Mouse (Mus musculus) lung, postnatal 14 days (tissue): Measurements from ENCODE around the gene Tomm20l.
A peak's percentile ranks its signal among the peaks of the same experiment; 100 is the strongest.
"Not testable (repeated sequence)": the region's sequence is repeated elsewhere in the genome, so short reads cannot be mapped to it uniquely, and the experiment has no call there.

Source experiments
- DNase-seq: peaks from one replicate; pipeline ENCODE4 v3.0.0; 2021

The Tomm20l gene

GRCm38 (mm10) chr12:71111331-71111730 is at the start of gene Tomm20l:
Gene Tomm20l (plus strand): TSS chr12:71111428.
- peak; percentile 42 for DNase-seq

GRCm38 (mm10) chr12:71069846-71070245 is 41.4 kb upstream of the Tomm20l start:
- no peak for DNase-seq

GRCm38 (mm10) chr12:71072048-71072447 is 39.2 kb upstream of the Tomm20l start:
- DNase-seq: no peak

DNA sequence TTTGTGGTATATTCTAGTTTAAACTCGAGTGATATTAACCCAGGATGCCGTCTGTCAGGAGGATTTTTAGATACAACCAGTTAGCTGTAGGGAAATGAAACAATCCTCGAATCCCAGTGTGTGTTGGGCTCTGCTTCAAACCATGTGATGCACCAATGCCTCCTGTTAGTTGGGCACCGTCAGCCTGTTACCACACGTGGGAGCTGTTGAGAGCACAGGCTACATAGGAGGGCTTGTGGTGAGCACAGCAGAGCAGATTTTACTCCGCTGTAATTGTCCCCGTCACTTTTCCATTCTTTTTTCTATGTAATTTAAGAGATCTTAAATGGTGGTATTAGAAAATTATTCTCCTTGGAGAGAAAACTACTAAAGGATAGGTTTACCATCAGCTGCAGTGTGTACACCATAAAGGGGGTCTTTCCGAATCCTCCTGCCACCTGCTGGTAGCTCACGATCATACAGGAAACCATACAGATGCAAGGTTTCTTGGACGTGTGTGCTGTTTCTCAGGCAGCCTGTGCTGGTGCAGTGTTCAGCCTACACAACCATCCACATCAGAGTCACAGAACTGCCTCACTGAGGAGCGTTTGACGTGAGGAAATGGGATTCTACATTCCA is 38.0 kb upstream of the Tomm20l start:
- peak; percentile 21 for DNase-seq

GRCm38 (mm10) chr12:71086331-71086730 is 24.9 kb upstream of the Tomm20l start:
- DNase-seq: no peak

DNA sequence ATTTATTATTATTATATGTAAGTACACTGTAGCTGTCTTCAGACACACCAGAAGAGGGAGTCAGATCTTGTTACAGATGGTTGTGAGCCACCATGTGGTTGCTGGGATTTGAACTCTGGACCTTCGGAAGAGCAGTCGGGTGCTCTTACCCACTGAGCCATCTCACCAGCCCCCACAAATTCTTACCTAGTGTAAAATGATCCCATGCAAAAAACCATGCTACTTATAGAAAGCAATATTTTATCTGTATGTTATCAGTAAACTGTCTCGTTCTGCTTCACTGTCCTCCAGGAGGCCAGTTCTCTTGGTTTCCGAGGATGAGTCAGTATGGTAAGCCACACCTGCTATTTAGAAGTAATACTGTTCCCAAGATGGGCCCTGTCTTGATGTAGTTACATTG is 7.0 kb upstream of the Tomm20l start:
- DNase-seq: not testable (repeated sequence)

DNA sequence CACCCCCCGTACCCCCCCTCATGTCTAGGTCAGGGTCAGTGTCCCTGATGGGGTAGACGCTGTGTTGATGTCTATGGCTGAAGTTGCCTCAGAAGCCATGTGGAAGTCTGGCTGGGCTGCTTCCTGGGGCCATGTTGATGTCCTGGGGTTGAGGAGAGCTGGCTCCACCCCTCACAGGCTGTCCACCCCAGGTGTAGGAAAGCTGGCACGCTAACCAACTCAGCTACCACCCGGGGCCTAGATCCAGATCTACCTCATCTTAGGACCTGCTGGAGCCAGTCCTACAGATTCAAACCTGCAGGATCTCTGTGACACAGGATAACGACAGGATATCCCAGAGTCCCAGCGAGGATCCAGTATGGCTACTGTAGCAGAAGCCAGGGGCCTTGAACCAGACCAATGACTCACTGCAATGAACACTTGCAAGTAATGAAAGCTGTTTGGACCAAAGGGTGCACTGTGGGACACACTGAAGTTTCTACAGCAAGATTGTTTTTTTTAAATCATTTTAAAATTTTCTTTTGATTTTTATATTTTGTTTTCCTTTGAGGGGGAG is 3.9 kb upstream of the Tomm20l start:
- DNase-seq: no peak

DNA sequence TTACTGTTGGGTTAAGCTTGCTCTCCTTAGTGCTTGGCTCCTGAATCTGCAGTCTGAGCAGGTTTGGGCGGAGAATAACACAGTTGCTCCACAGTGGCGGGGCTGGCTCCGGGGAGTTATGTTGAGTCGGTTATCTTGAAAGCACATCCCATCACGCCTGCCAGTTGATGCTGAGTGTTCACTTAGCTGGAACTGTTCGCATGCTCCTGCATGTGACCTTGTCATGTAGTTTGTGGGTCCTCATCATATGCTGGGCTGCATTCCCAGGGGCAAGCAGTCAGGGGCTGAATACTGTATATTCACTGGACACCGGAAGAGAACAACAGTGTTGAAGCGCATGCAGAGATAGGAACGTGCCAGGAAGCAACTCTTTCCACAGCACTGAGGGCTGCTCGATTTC is 1.8 kb downstream of the Tomm20l start:
- no peak for DNase-seq

GRCm38 (mm10) chr12:71113675-71114288 is 2.6 kb downstream of the Tomm20l start:
- DNase-seq: peak; percentile 65

DNA sequence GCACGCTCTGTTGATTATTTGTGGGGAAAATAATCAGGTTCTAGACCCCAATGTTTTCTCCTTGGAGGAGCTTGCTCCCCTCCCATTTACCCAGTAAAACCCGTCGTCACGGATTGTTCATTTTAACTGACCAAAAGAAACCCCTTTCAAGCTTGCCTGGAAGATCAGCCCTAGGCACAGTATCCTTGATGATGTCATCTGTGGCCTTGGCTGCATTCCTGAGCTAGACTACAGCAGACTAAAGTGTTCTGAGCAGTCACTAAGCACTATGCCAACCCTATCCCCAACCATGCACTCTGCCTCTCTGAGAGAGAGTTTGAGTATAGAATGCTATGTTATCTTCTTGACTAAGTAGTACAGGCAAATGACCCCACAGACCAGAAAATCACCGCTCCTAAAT is 5.2 kb downstream of the Tomm20l start:
- DNase-seq: no peak

- no peak for DNase-seq
Measured at GRCm38 (mm10) chr12:71122731-71123130, 11.5 kb downstream of the Tomm20l start.

DNA sequence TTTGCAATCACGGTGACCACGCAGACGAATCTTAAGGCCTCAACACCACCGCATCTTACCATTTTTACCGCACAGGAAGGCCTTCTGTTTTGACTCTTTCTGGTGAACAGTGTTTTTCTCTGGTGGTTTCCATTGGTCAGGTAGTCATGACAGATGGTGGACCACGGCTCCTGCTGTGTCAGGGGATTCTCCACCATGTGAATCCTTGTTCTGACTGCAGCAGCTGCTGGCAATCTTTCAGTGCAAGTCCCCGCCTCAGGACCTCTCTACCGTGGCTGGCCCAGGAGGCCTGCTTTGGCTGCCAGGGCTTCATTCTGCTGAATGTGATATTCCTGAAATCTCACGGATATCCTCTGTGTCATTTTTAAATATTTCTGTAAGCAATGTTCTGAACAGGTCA is 12.1 kb downstream of the Tomm20l start:
- DNase-seq: no peak

- DNase-seq: no peak
Measured at GRCm38 (mm10) chr12:71135581-71135980, 24.4 kb downstream of the Tomm20l start.

- peak; percentile 77 for DNase-seq
Measured at GRCm38 (mm10) chr12:71136130-71136973, 25.1 kb downstream of the Tomm20l start, which contains the start of the genes Timm9 and 2700049A03Rik. Gene Timm9 (minus strand): TSS chr12:71136684. Gene 2700049A03Rik (plus strand): TSS chr12:71136848.

DNA sequence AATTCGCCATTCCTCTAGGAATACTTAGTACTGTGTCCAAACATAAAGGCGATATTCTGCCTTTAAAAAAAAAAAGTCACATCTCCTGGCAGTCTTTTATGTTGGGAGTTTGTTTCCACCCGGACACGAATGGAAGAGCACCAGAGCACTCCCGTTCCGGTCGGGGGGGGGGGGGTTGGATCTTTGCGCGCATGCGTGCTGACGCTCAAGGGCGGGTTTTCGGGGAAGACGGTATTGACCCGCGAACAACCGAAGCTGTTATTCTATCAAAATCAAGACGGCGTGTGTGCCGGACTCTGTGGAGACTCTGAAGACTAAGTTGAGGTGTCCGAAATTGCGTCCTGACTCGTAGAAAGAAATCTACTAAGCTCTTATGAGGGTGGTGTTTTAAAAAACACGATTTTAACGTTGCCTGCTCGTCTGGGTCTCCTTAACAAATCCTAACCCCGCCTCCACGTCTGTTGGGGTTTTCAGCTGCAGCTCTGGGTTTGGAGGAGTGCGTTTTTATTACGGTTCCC is 25.8 kb downstream of the Tomm20l start:
- peak; percentile 88 for DNase-seq

DNA sequence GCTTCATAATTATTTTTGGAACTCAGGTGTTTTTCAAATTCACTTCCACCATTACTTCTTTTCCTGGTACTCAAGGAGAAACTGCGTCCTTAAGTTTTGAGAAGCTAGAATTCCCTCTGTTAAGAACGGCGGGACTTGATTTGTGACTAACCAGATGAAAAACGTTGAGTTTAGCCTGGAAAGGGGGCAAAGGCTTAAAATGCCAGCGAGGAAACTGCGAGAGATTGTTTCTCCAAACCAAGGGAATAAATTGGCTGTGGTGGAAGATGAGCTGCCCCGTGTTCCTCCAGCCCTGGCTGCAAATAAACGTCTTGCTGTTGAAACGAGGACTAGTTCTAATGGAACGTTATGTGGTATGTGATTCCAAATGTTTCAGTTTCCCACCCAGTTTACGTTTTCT is 26.5 kb downstream of the Tomm20l start:
- no peak for DNase-seq

DNA sequence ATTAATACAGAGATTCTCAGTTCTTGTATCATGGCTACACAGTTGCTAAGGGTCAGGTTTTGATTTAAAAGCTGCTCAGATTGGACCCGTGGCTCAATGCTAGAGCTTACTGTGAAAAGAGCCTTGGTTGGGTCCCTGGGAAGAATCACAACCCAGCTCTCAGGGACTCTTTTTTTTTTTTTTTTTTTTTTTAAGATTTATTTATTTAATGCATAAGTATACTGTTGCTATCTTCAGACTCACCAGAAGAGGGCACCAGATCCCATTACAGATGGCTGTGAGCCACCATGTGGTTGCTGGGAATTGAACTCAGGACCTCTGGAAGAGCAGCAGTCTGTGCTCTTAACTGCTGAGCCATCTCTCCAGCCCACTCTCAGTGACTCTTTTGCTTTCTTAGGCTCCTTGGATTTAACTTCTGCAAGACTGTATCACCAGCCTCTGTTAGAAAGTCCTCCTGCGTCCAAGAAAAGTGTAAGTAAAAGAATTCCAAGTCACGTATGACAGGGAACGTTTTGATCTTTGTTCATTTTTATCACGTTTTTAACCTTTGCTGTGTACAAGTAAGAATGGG is 28.1 kb downstream of the Tomm20l start:
- no peak for DNase-seq

- DNase-seq: no peak
Measured at GRCm38 (mm10) chr12:71141189-71141588, 30.0 kb downstream of the Tomm20l start.

DNA sequence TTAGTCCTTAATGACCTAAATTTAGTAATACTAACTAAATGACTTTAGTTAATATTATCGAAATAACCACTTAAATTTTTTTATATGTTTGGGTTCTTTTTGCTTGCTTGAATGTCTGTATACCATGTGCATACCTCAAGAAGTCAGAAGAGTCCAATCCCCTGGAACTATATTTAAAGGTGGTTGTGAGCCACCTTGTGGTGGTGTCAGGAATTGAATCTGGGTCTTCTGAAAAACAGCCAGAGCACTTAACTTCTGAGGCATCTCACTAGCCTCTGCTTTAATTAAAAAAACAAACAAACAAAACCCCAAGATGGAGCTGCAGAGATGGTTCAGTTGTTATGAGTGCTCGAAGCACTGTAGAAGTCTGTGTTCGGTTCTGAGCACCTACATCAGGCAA is 36.4 kb downstream of the Tomm20l start:
- peak; percentile 54 for DNase-seq

DNA sequence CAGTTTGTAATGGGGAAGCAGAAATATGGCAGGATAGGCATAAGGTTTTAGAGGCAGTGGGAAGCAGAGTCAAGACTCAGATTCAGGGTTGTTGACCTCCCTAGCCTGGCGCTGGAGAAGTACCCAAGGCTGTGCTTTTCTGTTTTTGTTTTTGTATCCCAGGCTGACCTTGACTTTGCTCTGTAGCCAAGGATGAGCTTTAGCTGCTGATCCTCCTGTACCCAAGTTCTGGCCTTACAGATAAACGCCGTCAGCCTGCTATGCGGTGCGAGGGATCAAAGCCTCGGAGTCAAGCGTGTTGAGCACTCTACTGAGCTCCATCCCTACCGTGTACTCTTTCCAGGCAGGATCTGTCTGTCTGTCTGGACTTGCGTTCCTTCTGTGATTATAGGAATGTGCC is 37.6 kb downstream of the Tomm20l start:
- DNase-seq: no peak

DNA sequence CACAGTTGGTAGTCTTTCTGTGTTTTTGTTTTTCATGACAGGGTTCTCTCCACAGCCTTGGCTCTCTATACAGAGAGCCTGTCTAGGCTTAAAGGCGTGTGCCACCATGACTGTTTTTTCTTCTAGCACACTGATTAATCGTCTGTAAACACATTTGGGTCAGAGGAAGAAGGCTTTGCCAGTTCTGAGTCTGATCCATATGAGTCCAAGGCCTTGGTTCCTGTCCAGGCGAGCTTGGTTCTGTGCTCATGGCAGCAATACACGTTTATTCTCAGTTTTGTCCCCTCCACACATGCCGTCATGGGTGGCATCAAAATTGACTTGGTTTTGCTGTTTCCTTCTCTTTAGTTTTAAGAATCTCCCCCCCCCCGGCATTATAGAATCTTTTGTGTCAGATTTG is 38.2 kb downstream of the Tomm20l start:
- no peak for DNase-seq

DNA sequence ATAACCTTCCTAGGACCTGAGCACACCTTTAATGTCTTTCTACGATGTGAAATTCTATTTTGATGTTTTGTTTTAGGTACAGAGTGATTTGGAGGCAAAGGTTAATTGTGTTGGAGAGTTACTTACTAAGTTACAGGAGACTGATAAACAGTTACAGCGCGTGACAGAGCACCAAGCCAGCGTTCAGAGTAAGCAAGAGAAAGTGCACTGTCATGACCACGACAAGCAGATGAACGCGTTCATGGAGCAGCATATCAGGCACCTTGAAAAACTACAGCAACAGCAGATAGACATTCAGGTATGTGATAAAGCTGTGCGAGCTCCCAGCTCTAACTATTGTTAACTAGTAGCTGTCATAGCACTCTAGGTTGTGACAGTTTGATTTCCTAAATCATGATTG is 38.9 kb downstream of the Tomm20l start:
- no peak for DNase-seq

GRCm38 (mm10) chr12:71154979-71155378 is 43.8 kb downstream of the Tomm20l start:
- DNase-seq: no peak
